Comparison of ENCODE assay signal across 8 mouse cellular contexts in the genomic region with DNA sequence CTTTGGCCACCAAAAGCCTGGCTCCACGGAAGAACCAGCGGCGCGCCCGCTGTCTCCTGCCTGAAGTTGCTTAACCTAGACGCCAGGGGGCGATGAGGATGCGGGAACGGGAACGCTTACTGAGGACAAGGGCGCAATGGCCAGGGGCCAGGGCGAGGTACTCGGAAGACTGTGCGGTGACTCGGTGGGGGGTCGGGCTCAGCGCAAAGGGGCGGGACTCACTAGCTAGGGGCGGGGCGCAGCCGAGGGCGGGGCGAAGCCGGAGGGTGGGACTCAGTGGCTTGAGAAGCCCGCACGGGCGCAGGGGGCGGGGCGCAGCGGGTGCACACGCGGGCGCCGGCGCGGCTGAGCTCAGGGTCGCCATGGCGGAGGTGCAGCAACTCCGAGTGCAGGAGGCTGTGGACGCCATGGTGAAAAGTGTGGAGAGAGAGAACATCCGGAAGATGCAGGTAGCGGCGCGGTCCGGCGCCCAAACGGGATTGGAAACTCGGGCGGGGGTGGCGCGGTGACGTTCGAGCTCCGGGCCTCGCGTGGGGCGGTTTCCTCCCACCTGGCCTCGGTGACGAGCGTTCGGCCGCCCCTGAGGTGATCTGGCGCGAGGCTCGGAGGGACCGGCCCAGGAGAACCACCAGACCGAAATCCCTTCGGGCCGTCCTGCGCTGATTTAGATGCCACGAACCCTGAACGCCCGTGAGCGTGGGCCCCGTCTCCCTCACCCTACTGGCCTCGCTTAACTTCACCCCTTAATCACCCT. TPM values are rescaled to one million over a fixed set of nuclear protein-coding genes. Genes with fewer than 3 reads are reported as not detected.
DNase-seq lines count a peak whose midpoint lies in the region; ATAC-seq lines count a peak whose summit lies in the region.

A gene (plus strand): TSS at position 276 of the 754 bp plus-strand sequence.

- no peaks in the 10 kb centered on the region for H3K27me3 ChIP-seq in hindbrain, embryonic 15.5 days

- DNase-seq in T-cell, adult 2 months (ENCODE audit: low spot score), result peak; percentile 93
- peak; percentile 96 to 98 for DNase-seq in cerebellum, postnatal 36 days
- DNase-seq in frontal cortex, postnatal 36 days (ENCODE audit: low spot score in 2 of 2), result peak; percentile 89 to 91
- peak; percentile 83 for DNase-seq in left cerebral cortex, adult 11 months (ENCODE audit: low spot score)
- DNase-seq in lung, postnatal 4 days, result peak; percentile 97
- DNase-seq in retina, postnatal 7 days (ENCODE audit: low read depth, low spot score), result peak; percentile 97
- DNase-seq in urinary bladder, adult 2 months (ENCODE audit: low spot score), result peak; percentile 83

- H3K4me2 ChIP-seq in hindbrain, embryonic 15.5 days, result peak within 1 kb of the TSS; percentile 96

- peak within 1 kb of the TSS; percentile 53 for H3K4me3 ChIP-seq in hindbrain, embryonic 15.5 days

- H3K9ac ChIP-seq in hindbrain, embryonic 15.5 days, result peak within 1 kb of the TSS; percentile 55

- peaks cover 25% of the 10 kb centered on the region for H3K4me1 ChIP-seq in hindbrain, embryonic 15.5 days (replicated peaks)

- WGBS in hindbrain, embryonic 15.5 days, result under 1% methylated on average over 73 of the region's 76 CpGs

- H3K36me3 ChIP-seq in hindbrain, embryonic 15.5 days, result 0 out of 2 replicates have a peak, but pooled peaks cover 2% of the 10 kb centered on the region

- H3K9me3 ChIP-seq in hindbrain, embryonic 15.5 days, result no peaks in the 10 kb centered on the region

- peak; percentile 94 for ATAC-seq in hindbrain, embryonic 15.5 days (ENCODE audit: low FRiP score, low read depth)

- H3K27ac ChIP-seq in hindbrain, embryonic 15.5 days (replicated peaks), result peak within 1 kb of the TSS; percentile 86

RNA-seq across cellular contexts. Expression of the gene that starts here (rescaled TPM):
- 106 and 108 TPM in 2 replicates for polyA plus RNA-seq in hindbrain, embryonic 15.5 days (2015; fragmentation: Nextera tagmentation; extraction: Ambion mirVana)
- 30.8 and 35.3 TPM in 2 replicates for polyA plus RNA-seq in urinary bladder, adult 2 months (2012; rRNA removed)

Comparison
In these comparisons a context has a peak if more than half of its experiments do, and no peak if none do; other contexts are left out.
1. Peak in every context shown above with its lines: DNase-seq, ATAC-seq, H3K4me3 ChIP-seq and H3K27ac ChIP-seq.